Comparison of ENCODE assay signal across 15 mouse cellular contexts in the genomic region with DNA sequence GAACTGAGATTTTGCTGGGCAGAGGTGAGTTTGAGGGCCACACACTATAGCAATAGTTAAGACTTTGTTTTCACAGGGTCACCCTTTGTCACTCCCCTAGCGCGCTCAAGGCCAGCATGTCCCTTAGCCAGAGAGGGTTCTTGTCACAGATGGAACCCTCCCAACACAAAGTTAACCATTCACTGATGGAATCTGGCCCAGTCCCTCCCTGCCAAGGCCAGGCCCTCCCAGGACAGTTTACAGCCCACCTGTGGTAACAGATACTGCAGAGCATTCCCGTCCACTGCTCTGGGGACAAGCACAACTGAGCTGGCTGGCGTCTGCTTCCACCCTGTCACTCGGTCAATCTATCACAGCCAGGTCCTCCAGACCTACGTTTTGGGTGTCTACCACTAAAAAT.
A peak's percentile ranks its signal among the peaks of the same experiment; 100 is the strongest.
DNase-seq lines count a peak whose midpoint lies in the region; ATAC-seq and TF ChIP-seq lines count a peak whose summit lies in the region.
"Had no signal": no experiment of that assay in that cellular context is flagged by ENCODE, and none has a peak within 500 bp of the region (broad histone marks: within the 10 kb centered on the region; RNA-seq: fewer than 3 reads in every experiment).

No protein-coding gene starts in this region.

- no peak overlapping the region for H3K4me3 ChIP-seq in intestine, embryonic 16.5 days (ENCODE audit: low read length)
- no peak overlapping the region for H3K4me3 ChIP-seq in liver, embryonic 16.5 days (ENCODE audit: low read depth, low read length)
- H3K4me3 ChIP-seq in thymus, adult 2 months (ENCODE audit: control insufficient read depth, insufficient read depth, low read length), result no peak overlapping the region
- H3K4me3 ChIP-seq: embryonic facial prominence, embryonic 12.5 days; forebrain, embryonic 13.5 days; hindbrain, embryonic 15.5 days; midbrain, embryonic 12.5 days had no signal

- intact Hi-C loops in left cerebral cortex, postnatal 14 days (cut with DNase I), result no loop called here

- H3K27me3 ChIP-seq in intestine, embryonic 16.5 days (replicated peaks; ENCODE audit: control insufficient read depth, insufficient read depth, low read length), result no peaks in the 10 kb centered on the region
- no peaks in the 10 kb centered on the region for H3K27me3 ChIP-seq in liver, embryonic 16.5 days (ENCODE audit: control insufficient read depth, insufficient read depth, low read depth, low read length)
- H3K27me3 ChIP-seq in thymus, adult 2 months (ENCODE audit: control insufficient read depth, insufficient read depth, low read length), result no peaks in the 10 kb centered on the region; the same call in 1 of the 2 replicates
- H3K27me3 ChIP-seq: embryonic facial prominence, embryonic 12.5 days; forebrain, embryonic 13.5 days; hindbrain, embryonic 15.5 days; midbrain, embryonic 12.5 days had no signal

- peak overlapping the region; percentile 21; the same call in 1 of the 2 replicates for H3K9ac ChIP-seq in intestine, embryonic 16.5 days (ENCODE audit: low read depth, low read length)
- no peak overlapping the region for H3K9ac ChIP-seq in liver, embryonic 16.5 days (ENCODE audit: low read depth, low read length)
- H3K9ac ChIP-seq: embryonic facial prominence, embryonic 12.5 days; forebrain, embryonic 13.5 days; hindbrain, embryonic 15.5 days; midbrain, embryonic 12.5 days had no signal

- TF ChIP-seq POLR2A in thymus, adult 2 months (IDR thresholded peaks at IDR 0.05; ENCODE audit: control insufficient read depth, extremely low read depth, insufficient read depth, low read length, poor library complexity), result no peak

- no peaks in the 10 kb centered on the region for H3K36me3 ChIP-seq in intestine, embryonic 16.5 days (ENCODE audit: control insufficient read depth, insufficient read depth, low read length)
- no peaks in the 10 kb centered on the region for H3K36me3 ChIP-seq in liver, embryonic 16.5 days (ENCODE audit: control insufficient read depth, insufficient read depth)
- H3K36me3 ChIP-seq in thymus, adult 2 months (ENCODE audit: control insufficient read depth, insufficient read depth, low read length), result no peaks in the 10 kb centered on the region
- H3K36me3 ChIP-seq: hindbrain, embryonic 15.5 days; midbrain, embryonic 12.5 days had no signal

- H3K27ac ChIP-seq in intestine, embryonic 16.5 days (ENCODE audit: low read length), result peak overlapping the region; percentile 15; the same call in 1 of the 2 replicates
- peak overlapping the region; percentile 67 for H3K27ac ChIP-seq in liver, embryonic 16.5 days (ENCODE audit: low read length)
- H3K27ac ChIP-seq in thymus, adult 2 months (ENCODE audit: control insufficient read depth, insufficient read depth, low read length), result no peak overlapping the region
- H3K27ac ChIP-seq: embryonic facial prominence, embryonic 12.5 days; forebrain, embryonic 13.5 days; hindbrain, embryonic 15.5 days; midbrain, embryonic 12.5 days had no signal

- WGBS in intestine, embryonic 16.5 days, result 53% methylated on average over 6 of the region's 6 CpGs
- whole genome bisulfite sequencing in liver, embryonic 16.5 days (ENCODE audit: insufficient replicate concordance), result 50% methylated on average over 6 of the region's 6 CpGs
- 88% methylated on average over 6 of the region's 6 CpGs for WGBS in thymus, adult 2 months

- no peaks in the 10 kb centered on the region for H3K9me3 ChIP-seq in intestine, embryonic 16.5 days (ENCODE audit: control insufficient read depth, low read length)
- H3K9me3 ChIP-seq in liver, embryonic 16.5 days (replicated peaks; ENCODE audit: control insufficient read depth, low read length), result no peaks in the 10 kb centered on the region
- H3K9me3 ChIP-seq: embryonic facial prominence, embryonic 12.5 days; forebrain, embryonic 13.5 days; hindbrain, embryonic 15.5 days; midbrain, embryonic 12.5 days had no signal

- H3K4me2 ChIP-seq in intestine, embryonic 16.5 days (ENCODE audit: low read depth, low read length), result no peak overlapping the region
- H3K4me2 ChIP-seq in liver, embryonic 16.5 days (ENCODE audit: low read depth, low read length), result no peak overlapping the region
- H3K4me2 ChIP-seq: embryonic facial prominence, embryonic 12.5 days; forebrain, embryonic 13.5 days; hindbrain, embryonic 15.5 days; midbrain, embryonic 12.5 days had no signal

- DNase-seq in adrenal gland, postnatal 10 days, result peak; percentile 61
- DNase-seq in kidney, postnatal 14 days, result peak; percentile 76
- DNase-seq in left cerebral cortex, postnatal 14 days (ENCODE audit: low spot score in 2 of 2), result no peak
- DNase-seq in layer of hippocampus, adult 11-12 months (ENCODE audit: low spot score), result no peak
- DNase-seq in spleen, adult 12 weeks (ENCODE audit: low spot score), result no peak
- no peak for DNase-seq in thymus, adult 2 months
- DNase-seq: cerebellum, postnatal 36 days; gastrocnemius, postnatal 10 days; lung, postnatal 10 days had no signal

- no peak for TF ChIP-seq CTCF in thymus, adult 2 months (IDR thresholded peaks at IDR 0.05; ENCODE audit: borderline replicate concordance, control insufficient read depth, extremely low read depth, insufficient read depth, low read length, poor library complexity)

- ATAC-seq in intestine, embryonic 16.5 days, result peak; percentile 72
- ATAC-seq in liver, embryonic 16.5 days (ENCODE audit: low read depth), result peak; percentile 84
- ATAC-seq: forebrain, embryonic 13.5 days had no signal

- peaks cover 28% of the 10 kb centered on the region for H3K4me1 ChIP-seq in intestine, embryonic 16.5 days (ENCODE audit: control insufficient read depth, insufficient read depth, low read length)
- H3K4me1 ChIP-seq in liver, embryonic 16.5 days (ENCODE audit: control insufficient read depth, low read depth, low read length), result peaks cover 55% of the 10 kb centered on the region
- peaks cover 31% of the 10 kb centered on the region for H3K4me1 ChIP-seq in thymus, adult 2 months (replicated peaks; ENCODE audit: control insufficient read depth, insufficient read depth, low read length)
- H3K4me1 ChIP-seq: hindbrain, embryonic 15.5 days had no signal

Comparison
In these comparisons a context has a peak if more than half of its experiments do, and no peak if none do; other contexts are left out.
1. DNase-seq: peak in adrenal gland, postnatal 10 days (single experiment) and kidney, postnatal 14 days (single experiment); none in left cerebral cortex, postnatal 14 days (0 of 2), layer of hippocampus, adult 11-12 months (single experiment), spleen, adult 12 weeks (single experiment) and thymus, adult 2 months (single experiment).